Mouse (Mus musculus): ENCODE results near the gene Mcl1. TPM values are rescaled to one million over a fixed set of nuclear protein-coding genes. Genes with fewer than 3 reads are reported as not detected.
A peak's percentile ranks its signal among the peaks of the same experiment; 100 is the strongest.
"Not testable (repeated sequence)": the region's sequence is repeated elsewhere in the genome, so short reads cannot be mapped to it uniquely, and the experiment has no call there.

The Mcl1 gene
- polyA plus RNA-seq, 1 experiment from 2014 or later = 83.3 TPM

GRCm38 (mm10) chr3:95664940-95665352 lies 6.4 kb downstream of the Mcl1 start:
- Histone ChIP-seq H3K27me3 (ENCODE audit: control insufficient read depth, insufficient read depth, low read length) (no peaks in the 10 kb centered on the region), H3K4me3 (ENCODE audit: low read depth, low read length) (no peak overlapping the region), H3K36me3 (replicated peaks; ENCODE audit: control insufficient read depth, insufficient read depth, low read depth, low read length) (peaks cover 6% of the 10 kb centered on the region), H3K4me2 (ENCODE audit: low read depth, low read length) (no peak overlapping the region), H3K9me3 (replicated peaks; ENCODE audit: control insufficient read depth, low read length) (no peaks in the 10 kb centered on the region), H3K27ac (replicated peaks; ENCODE audit: low read depth, low read length) (no peak overlapping the region), H3K9ac (replicated peaks; ENCODE audit: low read length) (no peak overlapping the region), H3K4me1 (ENCODE audit: control insufficient read depth, insufficient read depth, low read length) (peaks cover 6% of the 10 kb centered on the region; the same call in 1 of the 2 replicates)
- no peak for DNase-seq (ENCODE audit: low spot score)
- WGBS = 92% methylated on average over 4 of the region's 4 CpGs
- ATAC-seq (replicated peaks; ENCODE audit: insufficient number of reproducible peaks, low FRiP score, low TSS enrichment, low read depth) = no peak

DNA sequence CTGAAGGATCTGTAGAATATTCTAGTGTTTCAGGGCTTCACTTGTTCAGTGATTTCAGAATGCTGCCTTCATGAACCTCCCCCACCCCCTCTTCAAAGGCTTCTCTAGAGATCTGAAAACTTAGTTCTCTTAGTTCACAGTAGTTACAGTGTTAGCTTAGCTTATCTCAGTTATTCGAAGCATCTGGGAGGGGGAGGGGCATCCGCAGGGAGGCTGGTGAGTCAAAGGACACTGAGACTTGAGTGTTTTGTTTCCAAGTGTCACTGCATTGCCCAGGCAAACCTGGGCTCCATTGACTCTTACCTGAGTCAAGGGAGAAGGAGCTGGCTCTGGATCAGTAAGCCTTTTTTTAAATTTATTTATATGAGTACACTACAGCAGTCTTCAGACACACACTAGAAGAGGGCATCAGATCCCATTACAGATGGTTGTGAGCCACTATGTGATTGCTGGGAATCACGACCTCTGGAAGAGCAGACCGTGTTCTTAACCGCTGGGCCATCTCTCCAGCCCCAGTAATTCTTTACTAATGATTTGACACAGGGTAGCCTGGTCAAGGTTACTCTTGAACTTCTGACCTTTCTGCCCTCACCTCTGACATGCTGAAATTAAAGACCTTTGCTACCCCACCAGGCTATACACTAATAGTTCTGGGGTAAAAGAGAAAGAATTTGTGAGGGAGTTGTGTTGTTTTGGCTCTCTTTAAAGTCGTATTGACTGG lies 7.7 kb downstream of the Mcl1 start:
- Histone ChIP-seq H3K27me3 (ENCODE audit: control insufficient read depth, insufficient read depth, low read length) (no peaks in the 10 kb centered on the region), H3K9me3 (replicated peaks; ENCODE audit: control insufficient read depth, low read length) (no peaks in the 10 kb centered on the region), H3K4me2 (ENCODE audit: low read depth, low read length) (no peak overlapping the region), H3K27ac (replicated peaks; ENCODE audit: low read depth, low read length) (no peak overlapping the region), H3K9ac (replicated peaks; ENCODE audit: low read length) (no peak overlapping the region), H3K36me3 (replicated peaks; ENCODE audit: control insufficient read depth, insufficient read depth, low read depth, low read length) (peaks cover 6% of the 10 kb centered on the region), H3K4me1 (ENCODE audit: control insufficient read depth, insufficient read depth, low read length) (no peaks in the 10 kb centered on the region; the same call in 1 of the 2 replicates), H3K4me3 (ENCODE audit: low read depth, low read length) (no peak overlapping the region)
- 34% methylated on average over 6 of the region's 6 CpGs for WGBS
- ATAC-seq (replicated peaks; ENCODE audit: insufficient number of reproducible peaks, low FRiP score, low TSS enrichment, low read depth) (0 out of 2 replicates have a peak, but pooled peaks have one; percentile 30), DNase-seq (ENCODE audit: low spot score) (peak; percentile 69)

- Histone ChIP-seq H3K9ac (replicated peaks; ENCODE audit: low read length) (no peak overlapping the region; the same call in 1 of the 2 replicates), H3K27me3 (ENCODE audit: control insufficient read depth, insufficient read depth, low read length) (no peaks in the 10 kb centered on the region), H3K36me3 (replicated peaks; ENCODE audit: control insufficient read depth, insufficient read depth, low read depth, low read length) (peaks cover 6% of the 10 kb centered on the region), H3K27ac (replicated peaks; ENCODE audit: low read depth, low read length) (peak overlapping the region; percentile 72), H3K4me1 (ENCODE audit: control insufficient read depth, insufficient read depth, low read length) (no peaks in the 10 kb centered on the region; the same call in 1 of the 2 replicates), H3K4me3 (ENCODE audit: low read depth, low read length) (no peak overlapping the region), H3K4me2 (ENCODE audit: low read depth, low read length) (no peak overlapping the region), H3K9me3 (replicated peaks; ENCODE audit: control insufficient read depth, low read length) (no peaks in the 10 kb centered on the region)
- WGBS = 58% methylated on average over 4 of the region's 4 CpGs
- ATAC-seq (replicated peaks; ENCODE audit: insufficient number of reproducible peaks, low FRiP score, low TSS enrichment, low read depth) = 0 out of 2 replicates have a peak, but pooled peaks have one; percentile 10
- DNase-seq (ENCODE audit: low spot score) = no peak
Observed at GRCm38 (mm10) chr3:95667521-95667920, 8.9 kb downstream of the Mcl1 start.

DNA sequence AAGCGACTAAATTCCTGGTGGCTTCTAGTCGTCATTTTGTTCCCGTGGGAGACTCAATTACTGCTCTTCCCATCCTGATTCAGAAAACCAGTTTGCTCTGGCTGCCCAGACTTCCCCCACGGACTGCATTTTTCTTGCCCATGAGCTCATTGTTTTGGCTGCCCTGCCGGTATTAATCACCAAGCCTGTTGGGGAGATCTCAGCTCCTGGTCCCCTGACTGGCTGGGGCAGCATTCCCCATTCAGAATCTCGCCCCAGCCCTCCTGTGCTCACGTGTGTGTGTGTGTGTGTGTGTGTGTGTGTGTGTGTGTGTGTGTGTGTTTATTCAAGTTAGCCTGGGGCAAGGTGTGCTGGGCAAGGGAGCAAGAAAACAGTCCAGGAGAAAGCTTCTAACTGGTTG lies 9.4 kb downstream of the Mcl1 start:
- Histone ChIP-seq H3K9me3 (replicated peaks; ENCODE audit: control insufficient read depth, low read length) (no peaks in the 10 kb centered on the region), H3K9ac (replicated peaks; ENCODE audit: low read length) (no peak overlapping the region; the same call in 1 of the 2 replicates), H3K4me2 (ENCODE audit: low read depth, low read length) (no peak overlapping the region), H3K27me3 (ENCODE audit: control insufficient read depth, insufficient read depth, low read length) (no peaks in the 10 kb centered on the region), H3K36me3 (replicated peaks; ENCODE audit: control insufficient read depth, insufficient read depth, low read depth, low read length) (peaks cover 6% of the 10 kb centered on the region), H3K4me1 (ENCODE audit: control insufficient read depth, insufficient read depth, low read length) (no peaks in the 10 kb centered on the region; the same call in 1 of the 2 replicates), H3K4me3 (ENCODE audit: low read depth, low read length) (no peak overlapping the region), H3K27ac (replicated peaks; ENCODE audit: low read depth, low read length) (peak overlapping the region; percentile 72)
- DNase-seq (ENCODE audit: low spot score) (peak; percentile 69), ATAC-seq (replicated peaks; ENCODE audit: insufficient number of reproducible peaks, low FRiP score, low TSS enrichment, low read depth) (no peak)
- WGBS = 31% methylated on average over 7 of the region's 7 CpGs

DNA sequence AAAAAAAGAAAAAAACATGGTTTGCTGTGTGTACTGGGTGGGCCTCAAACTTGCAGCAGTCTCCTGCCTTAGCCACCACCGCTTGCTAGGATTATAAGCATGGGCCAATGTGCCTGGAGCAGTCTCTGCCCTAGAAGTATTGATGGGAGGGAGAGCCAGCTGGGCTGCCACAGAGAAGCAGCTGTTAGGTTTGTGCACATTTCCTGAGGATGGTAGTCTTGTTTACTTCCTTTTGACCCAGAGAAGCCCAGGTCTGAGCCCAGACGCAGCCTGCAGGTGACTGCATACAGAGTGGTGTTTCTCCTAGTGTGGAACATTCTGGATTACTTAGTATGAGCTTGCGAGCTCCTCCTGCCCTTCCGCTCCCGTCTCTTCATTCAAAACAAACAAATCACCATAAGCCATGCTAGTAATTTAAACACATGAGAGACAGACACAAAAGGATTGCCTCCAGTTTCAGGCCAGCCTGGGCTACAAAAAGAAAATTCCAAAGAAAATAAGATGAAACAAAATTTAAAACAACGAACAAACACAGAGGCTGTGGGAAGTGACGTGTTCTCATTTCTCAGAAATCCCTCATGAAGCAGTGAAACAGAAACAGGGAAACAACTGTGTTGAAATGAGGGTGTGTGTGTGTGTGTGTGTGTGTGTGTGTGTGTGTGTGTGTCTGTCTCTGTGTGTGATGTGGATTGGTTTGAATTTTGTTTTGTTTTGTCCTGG lies 10.2 kb downstream of the Mcl1 start:
- Histone ChIP-seq H3K27ac (replicated peaks; ENCODE audit: low read depth, low read length) (peak overlapping the region; percentile 42; the same call in 1 of the 2 replicates), H3K4me2 (ENCODE audit: low read depth, low read length) (no peak overlapping the region), H3K9me3 (replicated peaks; ENCODE audit: control insufficient read depth, low read length) (no peaks in the 10 kb centered on the region), H3K36me3 (replicated peaks; ENCODE audit: control insufficient read depth, insufficient read depth, low read depth, low read length) (peaks cover 1% of the 10 kb centered on the region; the same call in 1 of the 2 replicates), H3K4me3 (ENCODE audit: low read depth, low read length) (no peak overlapping the region), H3K4me1 (ENCODE audit: control insufficient read depth, insufficient read depth, low read length) (peaks cover 6% of the 10 kb centered on the region), H3K9ac (replicated peaks; ENCODE audit: low read length) (no peak overlapping the region), H3K27me3 (ENCODE audit: control insufficient read depth, insufficient read depth, low read length) (no peaks in the 10 kb centered on the region)
- DNase-seq (ENCODE audit: low spot score) = no peak
- ATAC-seq (replicated peaks; ENCODE audit: insufficient number of reproducible peaks, low FRiP score, low TSS enrichment, low read depth) = no peak
- WGBS = 75% methylated on average over 7 of the region's 7 CpGs

GRCm38 (mm10) chr3:95669309-95669665 lies 10.7 kb downstream of the Mcl1 start:
- Histone ChIP-seq H3K36me3 (replicated peaks; ENCODE audit: control insufficient read depth, insufficient read depth, low read depth, low read length) (no peaks in the 10 kb centered on the region), H3K27me3 (ENCODE audit: control insufficient read depth, insufficient read depth, low read length) (no peaks in the 10 kb centered on the region), H3K27ac (replicated peaks; ENCODE audit: low read depth, low read length) (no peak overlapping the region), H3K9me3 (replicated peaks; ENCODE audit: control insufficient read depth, low read length) (no peaks in the 10 kb centered on the region), H3K9ac (replicated peaks; ENCODE audit: low read length) (no peak overlapping the region), H3K4me3 (ENCODE audit: low read depth, low read length) (no peak overlapping the region), H3K4me1 (ENCODE audit: control insufficient read depth, insufficient read depth, low read length) (peaks cover 10% of the 10 kb centered on the region), H3K4me2 (ENCODE audit: low read depth, low read length) (no peak overlapping the region)
- 88% methylated on average over 3 of the region's 3 CpGs for WGBS
- no peak for ATAC-seq (replicated peaks; ENCODE audit: insufficient number of reproducible peaks, low FRiP score, low TSS enrichment, low read depth)
- no peak for DNase-seq (ENCODE audit: low spot score)

- not testable (repeated sequence) for ATAC-seq (replicated peaks; ENCODE audit: insufficient number of reproducible peaks, low FRiP score, low TSS enrichment, low read depth); H3K36me3 ChIP-seq (replicated peaks; ENCODE audit: control insufficient read depth, insufficient read depth, low read depth, low read length); H3K27me3 ChIP-seq (ENCODE audit: control insufficient read depth, insufficient read depth, low read length); H3K4me2 ChIP-seq (ENCODE audit: low read depth, low read length); H3K27ac ChIP-seq (replicated peaks; ENCODE audit: low read depth, low read length); H3K9me3 ChIP-seq (replicated peaks; ENCODE audit: control insufficient read depth, low read length); DNase-seq (ENCODE audit: low spot score); H3K4me3 ChIP-seq (ENCODE audit: low read depth, low read length); H3K9ac ChIP-seq (replicated peaks; ENCODE audit: low read length)
- WGBS = 97% methylated on average over 3 of the region's 3 CpGs
- H3K4me1 ChIP-seq (ENCODE audit: control insufficient read depth, insufficient read depth, low read length) = peaks cover 14% of the 10 kb centered on the region
Observed at GRCm38 (mm10) chr3:95670419-95670818, 11.8 kb downstream of the Mcl1 start.

DNA sequence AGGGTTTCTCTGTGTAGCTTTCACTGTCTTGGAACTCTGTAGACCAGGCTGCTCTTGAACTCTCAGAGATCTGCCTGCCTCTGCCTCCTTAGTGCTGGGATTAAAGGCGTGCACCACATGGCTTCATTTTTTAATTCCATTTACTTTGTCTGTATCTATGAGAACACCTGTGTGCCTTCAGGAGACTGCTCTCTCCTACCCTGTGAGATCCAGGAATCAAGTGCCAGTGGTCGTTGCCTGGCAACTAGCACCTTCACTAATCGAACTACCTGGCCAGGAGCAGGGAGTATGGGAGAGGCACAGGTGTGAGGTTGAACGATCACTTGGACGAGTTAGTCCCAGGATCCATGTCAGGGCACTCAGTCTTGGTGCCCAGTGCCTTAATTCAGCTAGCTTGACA lies 12.6 kb downstream of the Mcl1 start:
- no peaks in the 10 kb centered on the region for H3K27me3 ChIP-seq (ENCODE audit: control insufficient read depth, insufficient read depth, low read length)
- no peaks in the 10 kb centered on the region for H3K36me3 ChIP-seq (replicated peaks; ENCODE audit: control insufficient read depth, insufficient read depth, low read depth, low read length)
- H3K4me1 ChIP-seq (ENCODE audit: control insufficient read depth, insufficient read depth, low read length) = peaks cover 14% of the 10 kb centered on the region
- no peak overlapping the region for H3K4me3 ChIP-seq (ENCODE audit: low read depth, low read length)
- 90% methylated on average over 5 of the region's 5 CpGs for WGBS
- no peak overlapping the region for H3K9ac ChIP-seq (replicated peaks; ENCODE audit: low read length)
- no peak overlapping the region for H3K4me2 ChIP-seq (ENCODE audit: low read depth, low read length)
- ATAC-seq (replicated peaks; ENCODE audit: insufficient number of reproducible peaks, low FRiP score, low TSS enrichment, low read depth) = no peak
- no peak for DNase-seq (ENCODE audit: low spot score)
- no peak overlapping the region for H3K27ac ChIP-seq (replicated peaks; ENCODE audit: low read depth, low read length)
- H3K9me3 ChIP-seq (replicated peaks; ENCODE audit: control insufficient read depth, low read length) = no peaks in the 10 kb centered on the region

All from embryonic facial prominence, embryonic 11.5 days (tissue).